Mouse (Mus musculus) stomach, postnatal 0 days (tissue): ENCODE results near the gene Paxx.

Source experiments
- CTCF ChIP-seq: IDR thresholded peaks from 2 replicates; pipeline ENCODE4 v1.5.1; 2016; ENCODE audit warnings: antibody characterized with exemption, low read depth, mild to moderate bottlenecking, moderate library complexity
- EP300 ChIP-seq: optimal IDR thresholded peaks from 2 replicates; pipeline ENCODE3; 2016; ENCODE audit warnings: antibody characterized with exemption

GRCm38 (mm10) chr2:25425481-25425880 lies 35.4 kb downstream of the Paxx start:
- TF ChIP-seq EP300 (no peak), CTCF (no peak)
